Mouse (Mus musculus) frontal cortex, postnatal 10 days (tissue): Measurements from ENCODE around the gene Rbm28.
A peak's percentile ranks its signal among the peaks of the same experiment; 100 is the strongest.
"Not testable (repeated sequence)": the region's sequence is repeated elsewhere in the genome, so short reads cannot be mapped to it uniquely, and the experiment has no call there.

Experiments
- DNase-seq, 2 experiments: peaks; one replicate each; pipeline ENCODE4 v3.0.0; 2022; ENCODE audit warnings: low spot score in 2 of 2, mixed read lengths in 1 of 2

Rbm28 gene

GRCm38 (mm10) chr6:29195146-29195545 is 30.3 kb upstream of the Rbm28 start:
- DNase-seq: peak in 1 of 2 experiments; percentile 1

- peak in 1 of 2 experiments; percentile 3 for DNase-seq
Measured at GRCm38 (mm10) chr6:29193961-29194750, 29.4 kb upstream of the Rbm28 start.

GRCm38 (mm10) chr6:29187936-29188335 is 23.1 kb upstream of the Rbm28 start:
- DNase-seq: no peak

GRCm38 (mm10) chr6:29179843-29180242 is 15.0 kb upstream of the Rbm28 start:
- DNase-seq: no peak

GRCm38 (mm10) chr6:29178888-29179658 is 14.3 kb upstream of the Rbm28 start, which contains the start of gene Prrt4:
Gene Prrt4, minus strand, starts transcription at chr6:29179584.
- DNase-seq: peak; percentile 57 to 73

GRCm38 (mm10) chr6:29177901-29178879 is 13.4 kb upstream of the Rbm28 start:
- DNase-seq: no peak

- no peak for DNase-seq
Measured at GRCm38 (mm10) chr6:29175113-29175512, 10.3 kb upstream of the Rbm28 start.

- DNase-seq: no peak
Measured at GRCm38 (mm10) chr6:29174368-29174767, 9.6 kb upstream of the Rbm28 start.

GRCm38 (mm10) chr6:29170952-29171388 is 6.2 kb upstream of the Rbm28 start:
- DNase-seq: peak; percentile 54 to 76

GRCm38 (mm10) chr6:29170063-29170921 is 5.5 kb upstream of the Rbm28 start:
- peak in 1 of 2 experiments; percentile 19 for DNase-seq

GRCm38 (mm10) chr6:29169675-29170062 is 4.9 kb upstream of the Rbm28 start:
- no peak for DNase-seq

GRCm38 (mm10) chr6:29168871-29169270 is 4.1 kb upstream of the Rbm28 start:
- no peak for DNase-seq

- DNase-seq: peak in 1 of 2 experiments; percentile 36
Measured at GRCm38 (mm10) chr6:29166196-29166595, 1.4 kb upstream of the Rbm28 start.

- not testable (repeated sequence) for DNase-seq
Measured at GRCm38 (mm10) chr6:29161291-29161690, 3.5 kb downstream of the Rbm28 start.

GRCm38 (mm10) chr6:29160786-29161185 is 4.0 kb downstream of the Rbm28 start:
- no peak for DNase-seq

- no peak for DNase-seq
Measured at GRCm38 (mm10) chr6:29156326-29156725, 8.5 kb downstream of the Rbm28 start.

- no peak for DNase-seq
Measured at GRCm38 (mm10) chr6:29150001-29150400, 14.8 kb downstream of the Rbm28 start.

- no peak for DNase-seq
Measured at GRCm38 (mm10) chr6:29147407-29148010, 17.3 kb downstream of the Rbm28 start.

- no peak for DNase-seq
Measured at GRCm38 (mm10) chr6:29146641-29147040, 18.2 kb downstream of the Rbm28 start.
